Mouse (Mus musculus) lung, postnatal 0 days (tissue): ENCODE data around the gene 1700018F24Rik. TPM values are rescaled to one million over a fixed set of nuclear protein-coding genes. Genes with fewer than 3 reads are reported as not detected.
A peak's percentile ranks its signal among the peaks of the same experiment; 100 is the strongest.
"Not testable (repeated sequence)": the region's sequence is repeated elsewhere in the genome, so short reads cannot be mapped to it uniquely, and the experiment has no call there.

Source experiments
- ATAC-seq: fragments of 200-750 bp; cut with Nextera tagmentation; 2 replicates; pipeline ENCODE4 v1.8.0; 2017; ENCODE audit warnings: moderate library complexity
- DNase-seq: peaks from one replicate; pipeline ENCODE4 v3.0.0-alpha.2; 2016; ENCODE audit warnings: low spot score
- H3K27ac ChIP-seq: fragments of 300-500 bp; sonication (generic); 2 replicates; pipeline ENCODE4 v1.5.1; 2014; ENCODE audit warnings: antibody characterized with exemption, mild to moderate bottlenecking, low read length, mixed read lengths
- H3K27me3 ChIP-seq: fragments of 300-500 bp; sonication (generic); replicated peaks from 2 replicates; pipeline ENCODE4 v1.6.1; 2014; ENCODE audit warnings: low read length, mixed read lengths; ENCODE audit not compliant: insufficient read depth
- H3K36me3 ChIP-seq: fragments of 300-500 bp; sonication (generic); 2 replicates; pipeline ENCODE4 v1.6.1; 2014; ENCODE audit warnings: low read length, mixed read lengths; ENCODE audit not compliant: insufficient read depth
- H3K4me1 ChIP-seq: fragments of 300-500 bp; sonication (generic); 2 replicates; pipeline ENCODE4 v1.6.1; 2014; ENCODE audit warnings: antibody characterized with exemption, low read depth, low read length, mixed read lengths; ENCODE audit not compliant: insufficient read depth
- H3K4me2 ChIP-seq: fragments of 300-500 bp; sonication (generic); replicated peaks from 2 replicates; pipeline ENCODE4 v1.6.1; 2014; ENCODE audit warnings: low read depth, mild to moderate bottlenecking, low read length, moderate library complexity, mixed read lengths
- H3K4me3 ChIP-seq: fragments of 300-500 bp; sonication (generic); 2 replicates; pipeline ENCODE4 v1.5.1; 2014; ENCODE audit warnings: low read depth, low read length
- H3K9ac ChIP-seq: fragments of 300-500 bp; sonication (generic); replicated peaks from 2 replicates; pipeline ENCODE4 v1.6.1; 2014; ENCODE audit warnings: low read depth, mild to moderate bottlenecking
- H3K9me3 ChIP-seq: fragments of 300-500 bp; sonication (generic); 2 replicates; pipeline ENCODE4 v1.6.1; 2016; ENCODE audit warnings: low read length, mixed read lengths
- CTCF ChIP-seq: IDR thresholded peaks from 2 replicates; pipeline ENCODE4 v1.5.1; 2016; ENCODE audit warnings: antibody characterized with exemption, mild to moderate bottlenecking
- EP300 ChIP-seq: IDR thresholded peaks from 2 replicates; pipeline ENCODE4 v1.6.1; 2016; ENCODE audit warnings: antibody characterized with exemption, mild to moderate bottlenecking, control low read depth
- WGBS: fragments of 180-500 bp; shearing (Covaris S2); extraction: QIAGEN DNeasy Blood & Tissue Kit; methylation state at CpG from one replicate; pipeline ENCODE4 v1.1.7; 2014; 5-methylcytosine and 5-hydroxymethylcytosine counted together
- polyA plus RNA-seq: library from polyadenylated mRNA; unstranded; fragments of >200 nt; fragmentation: Nextera tagmentation; extraction: Ambion mirVana; gene quantifications from 2 replicates; pipeline ENCODE4 v1.2.1, GENCODE M21; 2015

The 1700018F24Rik gene
- polyA plus RNA-seq, 1 experiment from 2014 or later: 0.73 TPM

GRCm38 (mm10) chr5:145014278-145014677, 28.5 kb upstream of the 1700018F24Rik start:
- Histone ChIP-seq H3K4me1 (no peaks in the 10 kb centered on the region), H3K27me3 (no peaks in the 10 kb centered on the region), H3K27ac (no peak overlapping the region), H3K9me3 (no peaks in the 10 kb centered on the region), H3K4me2 (no peak overlapping the region), H3K4me3 (no peak overlapping the region), H3K9ac (no peak overlapping the region), H3K36me3 (no peaks in the 10 kb centered on the region)
- ATAC-seq (no peak), DNase-seq (no peak)
- TF ChIP-seq CTCF (no peak), EP300 (no peak)
- 69% methylated on average over 1 of the region's 1 CpGs for WGBS

GRCm38 (mm10) chr5:145016761-145017160, 26.0 kb upstream of the 1700018F24Rik start:
- H3K9ac ChIP-seq, H3K4me3 ChIP-seq, H3K4me2 ChIP-seq, H3K27me3 ChIP-seq, H3K27ac ChIP-seq, DNase-seq, H3K9me3 ChIP-seq, H3K4me1 ChIP-seq, H3K36me3 ChIP-seq, ATAC-seq: not testable (repeated sequence)
- 0 out of 2 replicates have a peak, but pooled peaks have one; percentile 6 for TF ChIP-seq CTCF
- 6% methylated on average over 2 of the region's 2 CpGs for WGBS

GRCm38 (mm10) chr5:145020254-145020653, 22.5 kb upstream of the 1700018F24Rik start:
- ATAC-seq: not testable (repeated sequence)
- 0% methylated on average over 1 of the region's 1 CpGs for whole genome bisulfite sequencing

GRCm38 (mm10) chr5:145020712-145021111, 22.1 kb upstream of the 1700018F24Rik start:
- ATAC-seq, H3K4me2 ChIP-seq, H3K36me3 ChIP-seq, H3K9me3 ChIP-seq, H3K4me3 ChIP-seq, H3K27ac ChIP-seq, H3K9ac ChIP-seq, H3K4me1 ChIP-seq, H3K27me3 ChIP-seq, DNase-seq: not testable (repeated sequence)
- 21% methylated on average over 1 of the region's 1 CpGs for WGBS

More at GRCm38 (mm10) chr5:145020254-145020653, 22.5 kb upstream of the 1700018F24Rik start:
- not testable (repeated sequence) for H3K4me2 ChIP-seq, DNase-seq, H3K36me3 ChIP-seq, H3K27me3 ChIP-seq, H3K9ac ChIP-seq, H3K4me1 ChIP-seq, H3K27ac ChIP-seq, H3K4me3 ChIP-seq, H3K9me3 ChIP-seq

- H3K4me2 ChIP-seq, H3K27me3 ChIP-seq, H3K9me3 ChIP-seq, ATAC-seq, H3K36me3 ChIP-seq, DNase-seq, H3K4me1 ChIP-seq, H3K4me3 ChIP-seq, H3K9ac ChIP-seq, H3K27ac ChIP-seq: not testable (repeated sequence)
- WGBS: 100% methylated on average over 1 of the region's 1 CpGs
Observed at GRCm38 (mm10) chr5:145030476-145030875, 12.3 kb upstream of the 1700018F24Rik start.

GRCm38 (mm10) chr5:145032391-145032790, 10.4 kb upstream of the 1700018F24Rik start, which contains the start of gene Gm4871:
Gene Gm4871, minus strand, starts transcription at chr5:145032754.
- not testable (repeated sequence) for H3K36me3 ChIP-seq, H3K27me3 ChIP-seq, H3K27ac ChIP-seq, H3K4me2 ChIP-seq, H3K9ac ChIP-seq, DNase-seq, H3K9me3 ChIP-seq, H3K4me3 ChIP-seq, ATAC-seq, H3K4me1 ChIP-seq
- 48% methylated on average over 5 of the region's 5 CpGs for WGBS

- Histone ChIP-seq H3K4me1 (no peaks in the 10 kb centered on the region), H3K9me3 (no peaks in the 10 kb centered on the region), H3K4me3 (no peak overlapping the region), H3K36me3 (no peaks in the 10 kb centered on the region), H3K27me3 (no peaks in the 10 kb centered on the region), H3K9ac (no peak overlapping the region), H3K27ac (no peak overlapping the region), H3K4me2 (no peak overlapping the region)
- DNase-seq: no peak
- 36% methylated on average over 4 of the region's 4 CpGs for WGBS
- no peak for ATAC-seq
- TF ChIP-seq EP300 (no peak), CTCF (peak; percentile 52)
Observed at GRCm38 (mm10) chr5:145041628-145042027, 1.2 kb upstream of the 1700018F24Rik start.

- H3K27ac ChIP-seq, H3K4me3 ChIP-seq, H3K4me2 ChIP-seq, H3K27me3 ChIP-seq, H3K4me1 ChIP-seq, H3K36me3 ChIP-seq, DNase-seq, H3K9ac ChIP-seq, ATAC-seq, H3K9me3 ChIP-seq: not testable (repeated sequence)
- 38% methylated on average over 3 of the region's 3 CpGs for WGBS
Observed at GRCm38 (mm10) chr5:145054187-145054586, 11.4 kb downstream of the 1700018F24Rik start.
